Mouse (Mus musculus) heart, embryonic 16.5 days (tissue): ENCODE measurements at regions not wholly inside any gene's neighbourhood (a gene's known extent, or its start where the extent isn't known, plus 50 kb on each side); places are given as distances from the start of the nearest gene placed in this dataset.
A peak's percentile ranks its signal among the peaks of the same experiment; 100 is the strongest.

Experiments
- ATAC-seq: fragments of 200-750 bp; cut with Nextera tagmentation; replicated peaks from 2 replicates; pipeline ENCODE4 v1.8.0; 2017; ENCODE audit warnings: moderate number of reproducible peaks; ENCODE audit not compliant: insufficient read depth, low FRiP score; ENCODE audit errors: extremely low read depth
- H3K27ac ChIP-seq: fragments of 300-500 bp; sonication (generic); 2 replicates; pipeline ENCODE4 v1.5.1; 2014; ENCODE audit warnings: mild to moderate bottlenecking, low read length, control low read depth, moderate library complexity
- H3K27me3 ChIP-seq: fragments of 300-500 bp; sonication (generic); 2 replicates; pipeline ENCODE4 v1.6.1; 2014; ENCODE audit warnings: low read length, mixed read lengths; ENCODE audit not compliant: control insufficient read depth, insufficient read depth
- H3K36me3 ChIP-seq: fragments of 300-500 bp; sonication (generic); 2 replicates; pipeline ENCODE4 v1.6.1; 2014; ENCODE audit not compliant: control insufficient read depth, insufficient read depth
- H3K4me1 ChIP-seq: fragments of 300-500 bp; sonication (generic); 2 replicates; pipeline ENCODE4 v1.6.1; 2014; ENCODE audit warnings: low read length, mixed read lengths; ENCODE audit not compliant: control insufficient read depth, insufficient read depth
- H3K4me2 ChIP-seq: fragments of 300-500 bp; sonication (generic); 2 replicates; pipeline ENCODE4 v1.6.1; 2014; ENCODE audit warnings: low read depth, mild to moderate bottlenecking, control low read depth, low read length
- H3K4me3 ChIP-seq: fragments of 300-500 bp; sonication (generic); 2 replicates; pipeline ENCODE4 v1.5.1; 2014; ENCODE audit warnings: mild to moderate bottlenecking, control low read depth, low read length
- H3K9ac ChIP-seq: fragments of 300-500 bp; sonication (generic); 2 replicates; pipeline ENCODE4 v1.6.1; 2014; ENCODE audit warnings: low read length, control low read depth
- H3K9me3 ChIP-seq: fragments of 300-500 bp; sonication (generic); replicated peaks from 2 replicates; pipeline ENCODE4 v1.6.1; 2016; ENCODE audit warnings: low read length; ENCODE audit not compliant: control insufficient read depth
- WGBS: fragments of 180-500 bp; shearing (Covaris S2); extraction: QIAGEN DNeasy Blood & Tissue Kit; methylation state at CpG from one replicate; pipeline ENCODE4 v1.1.7; 2014; 5-methylcytosine and 5-hydroxymethylcytosine counted together

GRCm38 (mm10) chr8:107669608-107670007 lies 81.3 kb upstream of the Psmd7 start:
- Histone ChIP-seq H3K4me1 (no peaks in the 10 kb centered on the region), H3K27me3 (no peaks in the 10 kb centered on the region), H3K9ac (no peak overlapping the region), H3K4me2 (no peak overlapping the region), H3K36me3 (no peaks in the 10 kb centered on the region), H3K27ac (no peak overlapping the region), H3K9me3 (no peaks in the 10 kb centered on the region), H3K4me3 (no peak overlapping the region)
- no peak for ATAC-seq
- WGBS, result 77% methylated on average over 5 of the region's 5 CpGs

- Histone ChIP-seq H3K4me2 (no peak overlapping the region), H3K9me3 (no peaks in the 10 kb centered on the region), H3K27ac (no peak overlapping the region), H3K36me3 (no peaks in the 10 kb centered on the region), H3K27me3 (no peaks in the 10 kb centered on the region), H3K4me3 (no peak overlapping the region), H3K9ac (no peak overlapping the region), H3K4me1 (no peaks in the 10 kb centered on the region)
- WGBS, result 70% methylated on average over 8 of the region's 8 CpGs
- ATAC-seq, result no peak
Observed at GRCm38 (mm10) chr8:107671471-107671870, 83.2 kb upstream of the Psmd7 start.

GRCm38 (mm10) chr8:107672691-107673090 lies 84.4 kb upstream of the Psmd7 start:
- no peaks in the 10 kb centered on the region for H3K36me3 ChIP-seq

GRCm38 (mm10) chr8:107682066-107682465 lies 93.8 kb upstream of the Psmd7 start:
- Histone ChIP-seq H3K36me3 (no peaks in the 10 kb centered on the region), H3K27me3 (no peaks in the 10 kb centered on the region), H3K9me3 (no peaks in the 10 kb centered on the region), H3K4me2 (no peak overlapping the region), H3K4me3 (no peak overlapping the region), H3K4me1 (no peaks in the 10 kb centered on the region), H3K27ac (no peak overlapping the region), H3K9ac (no peak overlapping the region)
- WGBS, result 87% methylated on average over 11 of the region's 11 CpGs
- ATAC-seq, result no peak

More at GRCm38 (mm10) chr8:107672691-107673090, 84.4 kb upstream of the Psmd7 start:
- Histone ChIP-seq H3K9ac (no peak overlapping the region), H3K9me3 (no peaks in the 10 kb centered on the region), H3K4me3 (no peak overlapping the region), H3K27ac (no peak overlapping the region), H3K4me1 (no peaks in the 10 kb centered on the region), H3K27me3 (no peaks in the 10 kb centered on the region), H3K4me2 (no peak overlapping the region)
- WGBS, result 79% methylated on average over 6 of the region's 6 CpGs
- no peak for ATAC-seq

GRCm38 (mm10) chr8:107684721-107685691 lies 96.7 kb upstream of the Psmd7 start:
- Histone ChIP-seq H3K9me3 (no peaks in the 10 kb centered on the region; the same call in 1 of the 2 replicates), H3K4me3 (no peak overlapping the region), H3K27ac (no peak overlapping the region), H3K9ac (no peak overlapping the region), H3K27me3 (no peaks in the 10 kb centered on the region), H3K36me3 (no peaks in the 10 kb centered on the region), H3K4me1 (no peaks in the 10 kb centered on the region), H3K4me2 (peak overlapping the region; percentile 1; the same call in 1 of the 2 replicates)
- WGBS, result 57% methylated on average over 29 of the region's 29 CpGs
- ATAC-seq, result no peak

GRCm38 (mm10) chr8:107686936-107687335 lies 98.7 kb upstream of the Psmd7 start:
- no peak overlapping the region for H3K27ac ChIP-seq
- ATAC-seq, result no peak
- H3K36me3 ChIP-seq, result no peaks in the 10 kb centered on the region
- H3K4me3 ChIP-seq, result no peak overlapping the region
- WGBS, result 53% methylated on average over 5 of the region's 5 CpGs
- H3K4me1 ChIP-seq, result no peaks in the 10 kb centered on the region
- H3K9ac ChIP-seq, result no peak overlapping the region
- H3K27me3 ChIP-seq, result no peaks in the 10 kb centered on the region
- H3K9me3 ChIP-seq, result no peaks in the 10 kb centered on the region; the same call in 1 of the 2 replicates
- no peak overlapping the region for H3K4me2 ChIP-seq

GRCm38 (mm10) chr8:107687529-107687928 lies 99.3 kb upstream of the Psmd7 start:
- Histone ChIP-seq H3K27ac (no peak overlapping the region), H3K27me3 (no peaks in the 10 kb centered on the region), H3K9me3 (no peaks in the 10 kb centered on the region; the same call in 1 of the 2 replicates), H3K9ac (no peak overlapping the region), H3K4me1 (no peaks in the 10 kb centered on the region), H3K4me3 (no peak overlapping the region), H3K4me2 (no peak overlapping the region), H3K36me3 (no peaks in the 10 kb centered on the region)
- ATAC-seq, result no peak
- WGBS, result 91% methylated on average over 9 of the region's 9 CpGs

GRCm38 (mm10) chr8:107689020-107689419 lies 100.8 kb upstream of the Psmd7 start:
- WGBS, result 83% methylated on average over 10 of the region's 10 CpGs
- ATAC-seq, result no peak
- H3K4me1 ChIP-seq, result no peaks in the 10 kb centered on the region

GRCm38 (mm10) chr8:107691251-107691650 lies 103.0 kb upstream of the Psmd7 start:
- Histone ChIP-seq H3K4me3 (no peak overlapping the region), H3K36me3 (no peaks in the 10 kb centered on the region), H3K27ac (no peak overlapping the region), H3K9me3 (no peaks in the 10 kb centered on the region; the same call in 1 of the 2 replicates), H3K9ac (no peak overlapping the region), H3K4me1 (no peaks in the 10 kb centered on the region), H3K4me2 (no peak overlapping the region), H3K27me3 (no peaks in the 10 kb centered on the region)
- WGBS, result 89% methylated on average over 4 of the region's 4 CpGs
- no peak for ATAC-seq

More at GRCm38 (mm10) chr8:107689020-107689419, 100.8 kb upstream of the Psmd7 start:
- Histone ChIP-seq H3K36me3 (no peaks in the 10 kb centered on the region), H3K9me3 (no peaks in the 10 kb centered on the region; the same call in 1 of the 2 replicates), H3K4me3 (no peak overlapping the region), H3K9ac (no peak overlapping the region), H3K27me3 (no peaks in the 10 kb centered on the region), H3K4me2 (no peak overlapping the region), H3K27ac (no peak overlapping the region)
